Mouse (Mus musculus) heart, postnatal 4 days (tissue): ENCODE measurements around the gene Lrmda. TPM values are rescaled to one million over a fixed set of nuclear protein-coding genes. Genes with fewer than 3 reads are reported as not detected.

Experiments
- DNase-seq: peaks from one replicate; pipeline ENCODE4 v3.0.0; 2021
- total RNA-seq, 2 experiments: library from RNA; stranded (reverse); gene quantifications; 2 replicates each; pipeline ENCODE4 v1.2.3; 2021

Gene Lrmda
- total RNA-seq, 2 experiments from 2014 or later = 0.68 to 1.5 TPM

- DNase-seq = no peak
Measured at GRCm38 (mm10) chr14:22899312-22899711, 879.8 kb downstream of the Lrmda start.

- no peak for DNase-seq
Measured at GRCm38 (mm10) chr14:22902116-22902515, 882.6 kb downstream of the Lrmda start.

GRCm38 (mm10) chr14:22902914-22903313 is 883.4 kb downstream of the Lrmda start:
- DNase-seq = no peak

- peak; percentile 6 for DNase-seq
Measured at GRCm38 (mm10) chr14:22905741-22906667, 886.5 kb downstream of the Lrmda start.

DNA sequence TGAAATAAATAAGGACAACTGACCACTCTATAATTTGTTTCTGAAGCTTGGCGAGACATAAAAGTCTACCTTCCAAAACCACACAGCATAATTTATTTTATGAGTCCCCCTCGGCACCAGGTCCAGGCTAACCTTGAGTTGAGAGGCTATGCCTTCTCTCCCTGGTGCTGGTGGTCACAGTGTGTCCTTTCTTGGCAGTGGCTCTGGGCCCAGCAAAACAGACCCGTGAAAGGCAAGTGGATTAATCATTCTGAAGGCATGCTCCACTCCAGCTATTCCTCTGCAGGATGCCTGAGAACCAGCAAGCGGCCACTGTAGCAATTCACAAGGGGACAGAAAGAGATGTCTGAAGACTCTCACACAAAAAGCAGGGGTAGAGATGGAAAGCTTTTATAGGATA is 887.2 kb downstream of the Lrmda start:
- no peak for DNase-seq

- DNase-seq = no peak
Measured at GRCm38 (mm10) chr14:22907221-22907620, 887.7 kb downstream of the Lrmda start.

DNA sequence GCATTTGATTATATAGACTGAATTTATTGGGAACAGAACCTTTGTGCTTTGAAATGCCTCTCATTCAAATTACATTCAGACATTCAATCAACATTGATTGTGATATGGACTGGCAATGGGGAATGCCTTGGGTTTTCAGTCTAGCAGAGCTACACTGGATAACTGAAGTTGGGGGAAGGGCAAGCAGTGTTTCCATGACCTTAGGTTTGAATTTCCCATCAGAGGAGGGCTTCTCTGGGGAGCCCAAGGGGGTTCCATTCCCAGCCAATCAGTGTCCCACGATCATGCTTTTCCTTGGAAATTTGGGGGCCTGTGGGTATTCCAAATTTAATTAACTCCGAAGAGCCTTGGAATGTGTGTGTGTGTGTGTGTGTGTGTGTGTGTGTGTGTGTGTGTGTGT is 888.5 kb downstream of the Lrmda start:
- no peak for DNase-seq

DNA sequence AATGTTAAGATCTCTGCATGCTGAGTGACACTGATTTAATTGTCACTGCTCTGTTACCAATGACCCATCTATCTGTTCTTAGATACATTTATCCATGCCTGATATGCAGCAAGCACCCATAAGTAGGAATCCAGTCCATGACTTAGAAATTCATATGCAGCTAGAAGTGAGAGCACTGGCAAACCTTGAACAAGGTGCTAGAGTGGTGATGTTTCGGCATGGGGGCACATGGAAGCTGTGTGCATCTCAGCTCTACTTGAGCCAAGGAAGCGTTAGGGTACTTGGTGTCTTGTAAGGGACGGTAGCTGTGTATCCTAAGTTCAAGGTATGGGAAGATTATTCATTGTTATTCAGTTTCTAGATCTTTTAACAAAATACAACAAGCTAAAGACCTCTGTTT is 896.0 kb downstream of the Lrmda start:
- DNase-seq = no peak

DNA sequence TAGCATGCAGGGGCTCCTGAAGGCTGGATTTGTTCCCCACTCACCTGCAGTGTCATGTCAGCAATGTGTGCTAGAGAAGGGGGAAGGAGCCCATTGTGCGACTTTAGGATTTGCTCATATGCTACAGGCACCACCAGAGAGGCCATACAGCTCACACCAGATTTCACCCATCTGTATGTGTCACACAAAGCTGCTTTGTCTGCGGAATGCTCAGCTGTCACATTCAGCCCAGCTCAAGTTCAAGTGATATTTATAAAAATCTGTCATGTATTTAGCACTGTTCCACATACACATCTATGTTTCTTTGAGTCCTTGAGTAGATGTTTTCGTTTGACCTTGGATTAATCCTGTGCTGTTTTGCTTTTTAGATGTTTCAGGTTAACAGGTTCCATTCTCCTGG is 899.0 kb downstream of the Lrmda start:
- DNase-seq = no peak

- DNase-seq = no peak
Measured at GRCm38 (mm10) chr14:22918931-22919330, 899.4 kb downstream of the Lrmda start.

- DNase-seq = no peak
Measured at GRCm38 (mm10) chr14:22921152-22921551, 901.6 kb downstream of the Lrmda start.

DNA sequence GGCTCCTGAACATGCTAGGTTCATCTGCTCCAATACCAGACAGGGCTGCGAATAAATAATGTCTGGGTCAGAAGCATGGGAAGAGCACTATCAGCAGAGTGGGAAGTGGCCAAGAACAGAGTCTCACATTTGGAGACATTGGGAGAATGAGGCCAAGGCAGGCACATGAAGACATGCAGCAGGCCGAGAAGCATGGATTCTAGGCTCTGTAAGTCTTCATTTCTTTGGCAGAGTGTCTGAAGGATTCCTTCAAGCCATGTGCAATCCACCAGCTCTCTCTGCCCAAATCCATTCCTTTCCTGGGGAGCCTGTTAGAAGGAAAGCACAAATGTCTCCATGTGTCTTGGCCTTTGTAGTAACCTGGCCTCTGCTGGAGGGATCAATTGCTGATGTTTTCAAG is 902.3 kb downstream of the Lrmda start:
- DNase-seq = no peak

- no peak for DNase-seq
Measured at GRCm38 (mm10) chr14:22922571-22922970, 903.1 kb downstream of the Lrmda start.

- DNase-seq = no peak
Measured at GRCm38 (mm10) chr14:22923251-22923650, 903.7 kb downstream of the Lrmda start.

- no peak for DNase-seq
Measured at GRCm38 (mm10) chr14:22928263-22928662, 908.8 kb downstream of the Lrmda start.

GRCm38 (mm10) chr14:22928683-22929082 is 909.2 kb downstream of the Lrmda start:
- no peak for DNase-seq

DNA sequence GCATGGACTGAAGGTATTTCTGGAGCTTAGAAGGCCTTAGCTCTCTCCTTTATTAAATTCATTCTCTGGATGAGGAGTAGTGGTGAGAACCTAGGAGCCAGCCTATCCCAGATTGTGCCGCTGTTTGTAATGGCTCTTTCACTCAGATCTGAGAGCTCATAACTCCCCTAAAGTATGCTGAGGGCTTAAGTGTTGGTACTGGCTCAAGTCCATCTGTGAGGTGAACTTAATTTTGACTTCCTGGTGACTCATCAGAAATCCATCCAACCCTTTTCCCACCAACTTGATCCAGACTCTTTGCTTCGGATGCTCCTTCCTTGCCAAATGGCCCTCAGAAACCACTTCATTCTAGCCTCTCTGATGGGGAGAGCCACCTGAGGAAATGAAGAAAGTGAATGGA is 910.1 kb downstream of the Lrmda start:
- DNase-seq = no peak

DNA sequence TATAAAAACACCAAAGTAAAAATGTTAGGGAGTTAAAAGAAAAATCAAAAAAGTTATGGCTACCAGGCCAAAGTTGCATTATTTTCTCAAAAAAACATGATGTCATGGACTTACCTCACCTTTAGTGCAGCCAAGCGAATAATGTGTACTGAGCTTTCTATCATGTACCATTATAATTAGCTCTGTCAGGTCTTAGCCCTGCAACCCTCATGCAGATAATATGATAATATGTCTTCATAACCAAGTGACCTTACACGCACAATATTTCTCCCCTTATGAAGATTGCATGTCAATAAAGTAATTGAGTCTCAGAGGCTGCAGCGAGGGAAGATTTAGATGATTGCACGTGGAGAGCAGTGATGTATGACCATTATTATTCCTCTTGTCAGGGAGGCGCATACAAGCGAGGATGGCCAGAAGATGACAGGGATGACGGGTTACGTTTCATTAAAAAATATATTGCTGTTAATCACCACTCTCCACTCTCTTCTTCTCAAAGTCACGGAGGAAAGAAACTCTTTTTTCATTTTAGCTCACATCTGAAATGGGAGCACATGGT is 911.1 kb downstream of the Lrmda start:
- no peak for DNase-seq

DNA sequence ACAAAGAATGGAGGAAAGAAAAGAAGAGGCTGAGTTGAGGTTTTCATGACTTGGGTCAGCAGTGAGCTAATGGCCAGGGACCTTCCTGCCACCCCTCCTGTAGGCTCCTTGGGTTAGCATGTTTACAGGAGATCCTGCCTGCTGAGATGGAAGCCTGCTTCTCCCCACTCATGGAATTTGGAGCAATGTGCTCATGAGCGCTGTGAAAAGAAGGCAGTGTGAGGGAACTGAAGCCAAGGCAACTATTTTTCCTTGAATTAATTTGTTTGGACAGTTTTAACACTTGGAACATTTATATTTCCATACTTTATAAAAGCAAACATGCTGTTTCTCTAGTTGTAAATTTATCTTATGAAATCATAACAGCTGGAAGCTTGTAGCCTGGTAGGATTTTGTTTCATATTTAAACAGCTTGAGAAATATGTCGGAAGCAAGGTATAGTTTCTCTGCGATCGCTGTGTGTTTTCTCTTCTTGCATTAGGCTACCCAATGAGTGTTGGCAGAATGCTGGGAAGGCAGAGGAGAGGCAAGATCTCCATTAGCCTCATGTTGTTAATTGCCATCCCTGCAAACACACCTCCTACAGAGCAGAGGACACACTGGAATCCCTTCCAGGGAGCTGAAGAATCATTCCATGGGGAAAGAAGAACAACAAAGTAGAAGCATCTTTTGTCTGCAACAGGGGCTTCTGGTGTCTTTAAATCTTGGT is 911.8 kb downstream of the Lrmda start:
- no peak for DNase-seq

DNA sequence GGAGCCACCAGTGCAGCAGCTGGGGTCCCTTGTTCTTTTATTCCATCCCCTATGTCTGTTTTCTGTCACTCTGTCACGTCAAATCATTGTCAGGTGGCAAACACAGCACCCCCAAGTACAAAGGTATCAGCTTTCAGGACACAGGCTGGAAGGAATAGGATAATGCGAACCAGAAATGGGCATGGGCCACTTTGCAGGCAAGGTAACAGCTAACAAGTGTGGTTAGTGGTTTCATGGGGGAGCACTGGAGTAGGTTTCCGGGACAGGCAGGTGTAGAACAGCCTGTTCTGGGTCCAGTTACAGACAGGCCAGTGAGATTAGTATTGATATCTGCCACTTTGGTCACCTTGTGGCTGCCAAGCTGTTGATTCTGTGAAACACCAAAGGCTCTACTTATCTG is 917.2 kb downstream of the Lrmda start:
- DNase-seq = no peak

- DNase-seq = no peak
Measured at GRCm38 (mm10) chr14:22940576-22940975, 921.1 kb downstream of the Lrmda start.

- DNase-seq = no peak
Measured at GRCm38 (mm10) chr14:22942569-22942968, 923.1 kb downstream of the Lrmda start.

DNA sequence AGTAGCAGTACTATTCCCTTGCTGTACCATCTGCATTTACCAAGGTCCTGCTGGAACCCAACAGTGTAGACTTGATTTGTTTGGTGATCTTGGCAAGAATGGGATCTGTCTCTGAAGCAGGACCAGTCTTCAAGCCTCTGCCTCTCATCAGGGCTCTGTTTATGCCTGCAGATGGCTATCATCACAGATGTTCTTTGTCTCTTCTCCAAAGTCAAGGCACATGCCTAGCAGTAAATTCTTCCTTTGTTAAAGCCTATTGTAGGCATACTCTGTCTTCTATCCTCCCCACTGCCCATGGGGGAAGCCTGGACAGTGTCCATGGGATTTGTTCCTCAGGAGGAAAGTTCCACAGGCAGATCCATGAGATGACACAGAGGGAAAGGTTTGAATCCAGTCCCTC is 930.0 kb downstream of the Lrmda start:
- DNase-seq = no peak

DNA sequence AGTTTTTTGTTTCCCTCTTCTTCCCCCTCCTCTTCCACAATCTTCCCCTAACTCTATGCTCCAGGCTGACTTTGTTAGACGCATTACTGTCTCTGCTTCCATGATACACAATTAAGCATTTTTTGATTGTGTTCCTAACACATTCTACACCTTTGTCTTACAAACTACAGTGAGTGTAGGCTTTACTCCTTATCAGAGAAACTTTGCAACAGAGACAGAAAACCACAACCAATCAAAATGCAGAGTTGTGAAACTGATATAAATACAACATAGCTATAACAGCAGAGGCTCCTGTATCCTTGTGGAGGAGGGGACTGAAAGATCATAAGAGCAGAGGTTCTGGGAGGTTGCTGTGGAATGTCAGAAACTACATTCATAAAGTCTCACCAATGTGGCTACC is 933.5 kb downstream of the Lrmda start:
- DNase-seq = no peak
